14 mouse cellular contexts compared by ENCODE assay signal in the genomic region with DNA sequence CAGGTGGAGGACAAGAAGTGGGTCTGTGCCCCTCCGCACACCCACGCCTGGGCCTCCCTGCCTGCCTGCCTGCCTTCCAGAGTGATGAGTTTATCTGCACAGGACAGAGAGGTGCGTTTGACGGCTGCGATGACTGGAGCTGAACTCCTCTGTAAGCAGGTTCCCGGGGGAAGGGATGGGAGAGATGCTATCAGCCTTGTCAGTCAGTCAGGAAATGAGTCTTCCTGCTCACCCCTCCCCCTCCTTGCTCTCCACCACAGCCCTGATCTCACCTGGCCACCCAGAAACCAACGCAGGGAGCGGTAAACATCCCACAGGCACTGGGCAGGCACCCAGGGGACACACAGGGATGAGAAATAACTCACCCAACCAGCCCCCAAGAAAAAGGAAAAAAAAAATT.
"Had no signal": no experiment of that assay in that cellular context is flagged by ENCODE, and none has a peak within 500 bp of the region (broad histone marks: within the 10 kb centered on the region; RNA-seq: fewer than 3 reads in every experiment).

No protein-coding gene starts in this region.

- H3K27ac ChIP-seq: limb, embryonic 15.5 days; liver, embryonic 12.5 days; midbrain, embryonic 12.5 days had no signal

- H3K4me3 ChIP-seq: limb, embryonic 15.5 days; liver, embryonic 12.5 days; midbrain, embryonic 12.5 days had no signal

- H3K36me3 ChIP-seq: limb, embryonic 15.5 days; liver, embryonic 12.5 days; midbrain, embryonic 12.5 days had no signal

- H3K9me3 ChIP-seq: limb, embryonic 15.5 days; liver, embryonic 12.5 days; midbrain, embryonic 12.5 days had no signal

- H3K9ac ChIP-seq: limb, embryonic 15.5 days; liver, embryonic 12.5 days; lung, embryonic 14.5 days; midbrain, embryonic 12.5 days had no signal

- ATAC-seq: intestine, postnatal 0 days; liver, embryonic 12.5 days had no signal

- H3K4me1 ChIP-seq: limb, embryonic 15.5 days had no signal

- H3K4me2 ChIP-seq: limb, embryonic 15.5 days; liver, embryonic 12.5 days; lung, embryonic 14.5 days; midbrain, embryonic 12.5 days had no signal

- DNase-seq: kidney, adult 8-10 months; kidney, postnatal 25 days; layer of hippocampus, adult 9-11 months; layer of hippocampus, postnatal 36 days; lung, embryonic 14.5 days; lung, postnatal 10 days; lung, postnatal 4 days; right cerebral cortex, adult 18-20 months; right cerebral cortex, postnatal 25 days; thymus, postnatal 36 days had no signal

- H3K27me3 ChIP-seq: limb, embryonic 15.5 days had no signal
